Mouse (Mus musculus) ovary, adult 10 weeks (tissue): ENCODE results near the gene Eif4b. TPM values are rescaled to one million over a fixed set of nuclear protein-coding genes. Genes with fewer than 3 reads are reported as not detected.

Source experiments
- polyA plus RNA-seq: library from polyadenylated mRNA; stranded (reverse); fragments of 350-450 nt; fragmentation: Illumina TruSeq; extraction: RNeasy Lipid Tissue Mini Kit (QIAGEN cat#74804); gene quantifications from one replicate; pipeline ENCODE4 v1.2.3, GENCODE M21; 2014

The Eif4b gene
- polyA plus RNA-seq = 326 TPM

DNA sequence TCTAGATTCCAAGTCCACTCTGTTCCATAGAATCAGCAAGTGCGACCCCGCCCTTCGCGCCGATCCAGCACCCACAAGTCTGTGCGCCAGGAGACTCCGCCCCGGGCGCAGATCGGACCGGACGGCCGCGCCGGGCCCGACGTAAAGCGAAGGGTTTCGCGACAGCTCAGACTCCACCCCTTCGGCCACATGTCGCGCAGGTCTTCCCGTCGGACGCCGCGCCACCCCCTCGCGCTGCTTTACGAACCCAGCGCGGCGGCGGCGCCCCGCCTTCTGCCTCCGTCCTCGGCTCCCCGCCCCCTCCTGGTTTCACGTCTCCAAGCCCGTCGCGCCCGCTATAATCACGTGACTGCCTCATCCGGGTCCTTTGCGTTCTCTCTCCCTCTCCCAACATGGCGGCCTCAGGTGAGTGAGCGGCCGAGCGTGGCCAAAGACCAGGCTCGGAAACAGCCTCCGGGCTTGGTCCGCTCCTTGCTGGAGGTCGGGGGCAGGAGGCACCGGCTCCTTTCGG is at the start of gene Eif4b:
Gene Eif4b (plus strand): TSS at position 215 of the 511 bp plus-strand sequence.

DNA sequence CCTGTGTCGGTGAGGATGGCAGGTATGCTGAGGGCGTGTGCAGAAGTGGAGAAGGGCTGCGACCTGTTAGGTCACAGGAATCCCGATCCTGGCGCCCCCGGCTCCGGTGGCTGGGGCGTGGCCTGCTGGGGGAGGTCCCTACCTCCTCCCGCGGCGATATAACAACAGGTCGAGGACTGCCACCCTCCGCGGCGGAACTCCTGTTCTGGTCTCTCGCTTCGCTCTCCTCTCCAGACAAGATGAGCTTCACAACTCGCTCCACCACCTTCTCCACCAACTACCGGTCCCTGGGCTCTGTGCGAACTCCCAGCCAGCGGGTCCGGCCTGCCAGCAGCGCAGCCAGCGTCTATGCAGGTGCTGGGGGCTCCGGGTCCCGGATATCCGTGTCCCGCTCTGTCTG is 45.5 kb upstream of the Eif4b start, which contains the start of gene Krt18:
Gene Krt18 (plus strand): TSS at position 141 of the 400 bp plus-strand sequence.

DNA sequence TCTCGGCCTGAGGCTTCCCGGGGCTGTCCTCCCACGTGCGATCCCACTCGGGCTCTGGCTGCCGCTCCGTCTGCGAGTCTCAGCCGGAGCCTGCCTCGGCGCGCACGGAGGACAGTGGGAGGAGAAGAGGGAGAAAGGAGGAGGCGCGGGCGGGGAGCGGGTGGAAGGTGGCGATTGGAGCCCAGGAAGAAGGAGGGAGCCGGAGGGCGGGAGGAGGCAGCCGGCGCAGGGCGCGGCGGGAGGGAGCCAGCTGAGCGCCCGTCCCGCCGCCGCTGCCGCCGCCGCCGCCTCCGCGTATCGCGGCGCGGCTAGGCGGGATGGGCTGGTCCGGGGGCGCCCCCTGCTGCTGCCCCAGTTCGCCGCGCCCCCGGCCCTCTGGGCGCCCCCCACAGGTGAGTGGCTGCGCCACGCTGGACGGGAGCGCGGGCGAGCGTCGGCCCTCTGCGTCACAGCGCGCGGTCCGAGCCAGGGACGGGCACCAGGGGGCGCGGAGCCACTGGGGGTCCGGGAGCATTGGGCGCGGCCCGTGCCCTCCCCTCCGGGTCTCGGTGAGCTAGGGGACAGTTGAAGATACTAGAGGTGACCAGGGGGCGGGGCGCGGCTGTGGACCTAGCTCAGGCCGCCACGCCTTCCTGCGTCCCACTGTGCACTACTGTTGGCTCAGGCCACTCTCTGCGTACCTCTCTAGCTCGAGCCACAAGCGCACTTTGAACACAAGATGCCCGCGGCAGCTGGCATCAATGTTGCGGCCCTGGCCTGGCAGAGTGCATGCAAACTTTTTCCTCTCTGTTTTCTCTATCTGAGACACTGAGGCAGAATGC is 26.8 kb downstream of the Eif4b start, which contains the start of gene Tns2:
Gene Tns2 (plus strand): TSS at position 253 of the 821 bp plus-strand sequence.

DNA sequence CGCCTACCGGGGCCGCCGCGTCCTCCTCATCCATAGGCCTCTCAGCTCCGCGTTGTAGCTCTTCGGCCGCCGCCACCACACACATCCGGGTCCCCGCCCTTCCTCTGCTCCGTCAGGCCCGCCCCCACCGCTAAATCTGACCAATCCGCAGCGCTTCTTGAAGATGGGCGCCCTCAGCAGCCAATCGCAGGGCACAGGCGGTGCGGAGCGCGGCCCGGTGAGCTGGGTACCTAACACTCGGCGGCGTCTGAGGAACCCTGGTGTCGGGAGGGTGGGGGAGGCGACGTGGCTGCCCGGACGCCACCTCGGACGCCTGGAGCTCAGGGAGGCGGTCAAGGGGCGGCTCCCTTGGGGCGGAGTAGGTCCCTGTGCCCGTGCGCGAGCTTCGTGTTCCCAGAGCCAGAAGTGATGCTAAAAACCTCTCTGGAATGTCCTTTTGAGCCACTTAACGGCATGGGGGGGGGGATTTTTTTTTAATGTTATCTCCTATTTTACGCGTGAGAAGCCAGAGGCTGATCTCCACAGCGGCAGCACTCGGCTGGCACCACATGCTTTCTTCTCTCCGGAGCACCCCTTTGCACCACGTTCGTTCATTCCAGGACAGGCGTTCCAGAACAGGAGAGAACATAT is 62.7 kb downstream of the Eif4b start, which contains the start of gene Spryd3:
Gene Spryd3 (minus strand): TSS at position 106 of the 630 bp plus-strand sequence.

DNA sequence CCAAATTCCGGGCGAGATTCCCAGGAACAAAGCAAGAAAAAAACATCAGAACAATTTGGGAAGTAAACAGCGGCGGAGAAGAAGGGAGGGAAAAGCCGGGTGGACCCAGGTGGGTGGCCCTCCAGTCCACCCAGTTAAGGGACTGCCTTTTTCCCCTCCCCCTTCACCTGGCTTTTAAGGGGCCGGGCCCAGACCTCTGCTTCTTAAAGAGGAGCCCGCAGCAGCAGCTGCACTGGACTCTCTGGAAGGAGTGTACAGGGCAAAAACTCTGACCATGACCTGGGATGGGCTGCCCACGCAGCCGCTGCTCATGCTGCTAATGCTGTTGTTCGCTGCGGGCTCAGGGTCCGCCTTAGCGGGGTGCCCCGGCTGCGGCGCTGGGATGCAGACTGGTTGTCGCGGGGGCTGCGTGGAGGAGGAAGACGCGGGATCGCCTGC is 70.7 kb downstream of the Eif4b start, which contains the start of gene Igfbp6:
Gene Igfbp6 (plus strand): TSS at position 89 of the 438 bp plus-strand sequence.

Other genes with a start within 250 kb of the Eif4b start
- 0.23 TPM for gene Krt1, start 223.0 kb upstream of the Eif4b start, polyA plus RNA-seq
- gene Krt77, start 204.1 kb upstream of the Eif4b start, polyA plus RNA-seq = not detected
- gene Krt76, start 180.9 kb upstream of the Eif4b start, polyA plus RNA-seq = not detected
- gene Krt4, start 149.0 kb upstream of the Eif4b start, polyA plus RNA-seq = not detected
- gene Krt79, start 133.4 kb upstream of the Eif4b start, polyA plus RNA-seq = 0.48 TPM
- gene Krt78, start 119.5 kb upstream of the Eif4b start, polyA plus RNA-seq = not detected
- 4.1 TPM for gene Krt8, start 69.3 kb upstream of the Eif4b start, polyA plus RNA-seq
- 1.4 TPM for gene Krt18, start 45.6 kb upstream of the Eif4b start, polyA plus RNA-seq
- gene Tns2, start 26.6 kb downstream of the Eif4b start, polyA plus RNA-seq = 31.9 TPM
- 0.23 TPM for gene Spryd3, start 62.5 kb downstream of the Eif4b start, polyA plus RNA-seq
- gene Igfbp6, start 70.6 kb downstream of the Eif4b start, polyA plus RNA-seq = not detected
- gene Soat2, start 76.8 kb downstream of the Eif4b start, polyA plus RNA-seq = not detected
- 59.5 TPM for gene Zfp740, start 129.5 kb downstream of the Eif4b start, polyA plus RNA-seq
- gene Csad, start 131.0 kb downstream of the Eif4b start, polyA plus RNA-seq = 19.4 TPM
- not detected for gene Itgb7, start 158.2 kb downstream of the Eif4b start, polyA plus RNA-seq
- 11.1 TPM for gene Rarg, start 183.7 kb downstream of the Eif4b start, polyA plus RNA-seq
- not detected for gene Gm9918, start 196.8 kb downstream of the Eif4b start, polyA plus RNA-seq
- 0.94 TPM for gene Mfsd5, start 205.7 kb downstream of the Eif4b start, polyA plus RNA-seq
- gene Espl1, start 222.5 kb downstream of the Eif4b start, polyA plus RNA-seq = 0.57 TPM